Mouse (Mus musculus): ENCODE data around the gene Vmn1r138. TPM values are rescaled to one million over a fixed set of nuclear protein-coding genes. Genes with fewer than 3 reads are reported as not detected.

Gene Vmn1r138
- polyA plus RNA-seq (2017; shearing (Covaris generic)), result not detected

GRCm38 (mm10) chr7:22028797-22029196 lies at the start of gene Vmn1r138:
TSS of gene Vmn1r138 (minus strand) at chr7:22028897.

GRCm38 (mm10) chr7:22068757-22069156 lies 40.1 kb upstream of the Vmn1r138 start, which contains the start of gene Vmn1r139:
TSS of gene Vmn1r139 (plus strand) at chr7:22069057.

GRCm38 (mm10) chr7:22056205-22056604 lies 27.5 kb upstream of the Vmn1r138 start, which contains the start of gene Gm6176:
TSS of gene Gm6176 (minus strand) at chr7:22056305.

GRCm38 (mm10) chr7:21994287-21994686 lies 34.4 kb downstream of the Vmn1r138 start, which contains the start of gene Vmn1r137:
TSS of gene Vmn1r137 (plus strand) at chr7:21994587.

Other genes with a start within 250 kb of the Vmn1r138 start
- not detected for gene Gm4177, start 232.2 kb downstream of the Vmn1r138 start, polyA plus RNA-seq (2017; shearing (Covaris generic))
- gene Vmn1r135, start 196.5 kb downstream of the Vmn1r138 start, polyA plus RNA-seq (2017; shearing (Covaris generic)), result under 1 TPM in 1 of 2 experiments, not detected in 1; 0.21 TPM
- not detected for gene Gm5725, start 184.6 kb downstream of the Vmn1r138 start, polyA plus RNA-seq (2017; shearing (Covaris generic))
- gene Gm5891, start 107.6 kb downstream of the Vmn1r138 start, polyA plus RNA-seq (2017; shearing (Covaris generic)), result under 1 TPM in 1 of 2 experiments, not detected in 1; 0.23 TPM
- not detected for gene Vmn1r137, start 34.3 kb downstream of the Vmn1r138 start, polyA plus RNA-seq (2017; shearing (Covaris generic))
- gene Gm6176, start 27.4 kb upstream of the Vmn1r138 start, polyA plus RNA-seq (2017; shearing (Covaris generic)), result not detected
- under 1 TPM in 1 of 2 experiments, not detected in 1; 0.33 TPM for gene Vmn1r139, start 40.2 kb upstream of the Vmn1r138 start, polyA plus RNA-seq (2017; shearing (Covaris generic))
- not detected for gene Gm16451, start 89.3 kb upstream of the Vmn1r138 start, polyA plus RNA-seq (2017; shearing (Covaris generic))
- not detected for gene Gm10666, start 105.8 kb upstream of the Vmn1r138 start, polyA plus RNA-seq (2017; shearing (Covaris generic))
- gene Vmn1r142, start 135.1 kb upstream of the Vmn1r138 start, polyA plus RNA-seq (2017; shearing (Covaris generic)), result not detected
- gene Vmn1r143, start 160.5 kb upstream of the Vmn1r138 start, polyA plus RNA-seq (2017; shearing (Covaris generic)), result not detected
- gene Gm8653, start 172.4 kb upstream of the Vmn1r138 start, polyA plus RNA-seq (2017; shearing (Covaris generic)), result not detected
- not detected for gene Gm8453, start 200.6 kb upstream of the Vmn1r138 start, polyA plus RNA-seq (2017; shearing (Covaris generic))